Mouse (Mus musculus) liver, embryonic 16.5 days (tissue): ENCODE measurements around the gene Rnf180. TPM values are rescaled to one million over a fixed set of nuclear protein-coding genes. Genes with fewer than 3 reads are reported as not detected.

Source experiments
- ATAC-seq: fragments of 200-750 bp; cut with Nextera tagmentation; 2 replicates; pipeline ENCODE4 v1.8.0; 2017; ENCODE audit warnings: low read depth, mild to moderate bottlenecking, moderate number of reproducible peaks, moderate library complexity
- H3K27ac ChIP-seq: fragments of 300-500 bp; sonication (generic); 2 replicates; pipeline ENCODE4 v1.5.1; 2014; ENCODE audit warnings: mild to moderate bottlenecking, low read length
- H3K27me3 ChIP-seq: fragments of 300-500 bp; sonication (generic); 2 replicates; pipeline ENCODE4 v1.6.1; 2014; ENCODE audit warnings: low read depth, low read length, mixed read lengths; ENCODE audit not compliant: control insufficient read depth, insufficient read depth
- H3K36me3 ChIP-seq: fragments of 300-500 bp; sonication (generic); 2 replicates; pipeline ENCODE4 v1.6.1; 2014; ENCODE audit warnings: mild to moderate bottlenecking; ENCODE audit not compliant: control insufficient read depth, insufficient read depth
- H3K4me1 ChIP-seq: fragments of 300-500 bp; sonication (generic); 2 replicates; pipeline ENCODE4 v1.6.1; 2014; ENCODE audit warnings: low read depth, low read length, mixed read lengths; ENCODE audit not compliant: control insufficient read depth
- H3K4me2 ChIP-seq: fragments of 300-500 bp; sonication (generic); 2 replicates; pipeline ENCODE4 v1.6.1; 2014; ENCODE audit warnings: low read depth, low read length, mixed read lengths
- H3K4me3 ChIP-seq: fragments of 300-500 bp; sonication (generic); 2 replicates; pipeline ENCODE4 v1.5.1; 2014; ENCODE audit warnings: low read depth, mild to moderate bottlenecking, low read length
- H3K9ac ChIP-seq: fragments of 300-500 bp; sonication (generic); 2 replicates; pipeline ENCODE4 v1.6.1; 2014; ENCODE audit warnings: low read depth, low read length
- H3K9me3 ChIP-seq: fragments of 300-500 bp; sonication (generic); replicated peaks from 2 replicates; pipeline ENCODE4 v1.6.1; 2016; ENCODE audit warnings: low read length; ENCODE audit not compliant: control insufficient read depth
- WGBS: fragments of 180-500 bp; shearing (Covaris S2); extraction: QIAGEN DNeasy Blood & Tissue Kit; methylation state at CpG from one replicate; pipeline ENCODE4 v1.1.7; 2014; ENCODE audit not compliant: insufficient replicate concordance; 5-methylcytosine and 5-hydroxymethylcytosine counted together
- polyA plus RNA-seq: library from polyadenylated mRNA; unstranded; fragments of >200 nt; fragmentation: Nextera tagmentation; extraction: Ambion mirVana; gene quantifications from 2 replicates; pipeline ENCODE4 v1.2.1, GENCODE M21; 2015

The Rnf180 gene
- polyA plus RNA-seq, 1 experiment from 2014 or later, result 0.59 TPM

DNA sequence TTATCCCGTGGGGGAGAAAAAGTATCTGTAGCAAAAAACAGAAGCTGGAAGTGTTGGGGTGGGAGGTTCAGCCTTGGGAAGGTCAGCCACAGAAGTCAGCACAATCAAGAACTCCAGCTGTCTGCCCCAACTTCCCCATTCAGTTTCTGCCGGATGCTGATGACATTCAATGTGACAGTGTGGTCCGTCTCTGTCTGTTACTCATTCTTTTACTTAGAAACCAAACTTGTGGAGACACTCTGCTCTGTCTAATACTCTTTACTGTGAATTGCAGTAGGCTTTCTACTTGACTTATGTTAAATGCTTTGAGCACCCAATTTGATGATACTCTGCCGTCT, 5.4 kb upstream of the Rnf180 start:
- Histone ChIP-seq H3K36me3 (no peaks in the 10 kb centered on the region), H3K27ac (no peak overlapping the region), H3K27me3 (no peaks in the 10 kb centered on the region; the same call in none of the 2 replicates), H3K4me1 (no peaks in the 10 kb centered on the region), H3K9me3 (no peaks in the 10 kb centered on the region), H3K4me2 (no peak overlapping the region), H3K4me3 (no peak overlapping the region), H3K9ac (no peak overlapping the region)
- WGBS, result 15% methylated on average over 4 of the region's 4 CpGs
- 0 out of 2 replicates have a peak, but pooled peaks have one; percentile 47 for ATAC-seq

DNA sequence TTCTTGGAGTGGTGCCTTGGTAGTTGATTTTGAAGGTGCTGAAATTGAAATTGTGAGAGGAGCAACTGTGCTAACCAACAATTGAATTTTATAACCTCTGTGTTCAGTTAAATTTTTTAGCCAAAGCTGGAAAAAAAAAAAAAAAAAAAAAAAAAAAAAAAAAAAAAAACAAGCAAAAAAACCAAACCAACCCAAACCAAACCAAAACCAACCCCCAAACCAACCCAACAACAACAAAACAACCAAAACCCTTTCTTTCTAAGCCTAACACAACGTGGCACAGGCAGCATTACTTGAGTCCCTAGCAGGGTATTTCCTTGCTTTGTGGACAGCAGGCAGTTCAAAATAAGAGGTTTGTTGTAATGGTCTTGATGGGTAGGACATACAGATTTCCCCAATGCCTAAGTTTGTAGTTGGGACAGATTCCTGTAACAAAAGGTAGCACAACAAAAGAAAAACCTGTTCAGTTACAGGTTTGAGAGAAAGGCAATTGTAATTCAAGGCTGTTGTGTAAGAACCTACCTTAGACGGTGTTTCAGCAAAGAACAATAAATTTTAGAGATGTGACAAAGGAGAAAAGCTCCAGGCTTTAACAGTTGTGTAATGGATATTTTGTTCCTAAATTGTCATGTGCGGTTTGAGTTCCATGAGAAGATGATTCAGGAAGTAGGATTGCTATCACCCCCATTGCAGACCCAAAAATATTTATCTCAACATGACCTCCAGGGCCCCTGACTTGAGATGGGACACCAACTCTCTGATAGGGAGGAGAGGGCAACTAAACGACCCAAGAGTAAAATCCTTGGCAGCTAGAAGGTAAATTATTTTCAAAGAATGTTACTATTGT, 4.8 kb upstream of the Rnf180 start:
- 13% methylated on average over 4 of the region's 4 CpGs for WGBS
- no peak for ATAC-seq
- no peak overlapping the region for H3K4me2 ChIP-seq
- no peak overlapping the region for H3K9ac ChIP-seq
- H3K9me3 ChIP-seq, result no peaks in the 10 kb centered on the region
- no peaks in the 10 kb centered on the region for H3K36me3 ChIP-seq
- H3K27ac ChIP-seq, result no peak overlapping the region; the same call in 1 of the 2 replicates
- H3K4me1 ChIP-seq, result no peaks in the 10 kb centered on the region
- H3K4me3 ChIP-seq, result no peak overlapping the region
- peaks cover 3% of the 10 kb centered on the region for H3K27me3 ChIP-seq

DNA sequence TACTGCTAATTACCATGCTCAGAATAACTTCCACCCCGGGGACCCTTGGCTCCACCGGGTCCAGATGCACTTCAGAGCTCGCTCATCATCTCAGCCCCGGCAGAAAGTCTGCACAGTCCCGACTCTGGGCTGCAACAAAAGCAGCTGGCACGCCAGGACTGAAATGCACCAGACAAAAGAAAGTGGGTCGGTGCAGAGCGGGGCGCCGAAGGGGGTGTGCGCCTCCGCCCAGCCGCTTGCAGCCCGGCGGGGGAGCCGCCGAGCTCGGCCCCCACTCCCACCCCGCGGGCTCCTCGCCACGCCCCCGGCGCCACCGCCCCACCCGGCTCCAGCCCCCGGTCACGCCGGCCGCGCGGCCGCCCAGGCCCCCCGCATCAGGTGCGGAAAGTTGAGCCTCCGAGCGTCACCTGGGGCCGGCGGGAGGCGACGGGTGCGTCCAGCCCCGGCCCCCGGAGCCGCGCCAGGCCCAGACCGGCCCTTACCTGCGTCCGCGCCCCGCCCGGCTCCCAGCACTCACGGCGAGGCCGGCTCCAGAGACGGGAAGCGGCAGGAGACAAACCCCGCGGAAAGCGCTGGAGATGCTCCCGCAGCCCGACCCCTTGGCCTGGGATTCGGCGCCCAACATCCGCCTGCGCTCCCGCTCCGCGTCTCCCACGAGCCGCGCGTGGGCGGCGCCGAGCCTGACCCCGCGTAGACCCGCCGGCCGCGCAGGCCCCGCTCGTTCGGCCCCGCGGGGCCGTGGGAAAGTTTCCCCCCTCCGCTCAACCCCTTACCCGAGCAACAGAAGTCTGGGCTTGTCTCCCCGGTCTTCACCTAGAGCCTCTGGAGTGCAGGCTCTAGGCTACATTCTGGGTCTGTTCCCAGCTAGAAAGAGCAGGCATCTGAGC, 591 bp downstream of the Rnf180 start:
- Histone ChIP-seq H3K27me3 (peaks cover 12% of the 10 kb centered on the region), H3K9me3 (no peaks in the 10 kb centered on the region), H3K27ac (no peak overlapping the region), H3K4me1 (no peaks in the 10 kb centered on the region), H3K36me3 (no peaks in the 10 kb centered on the region), H3K4me3 (peak overlapping the region; percentile 64), H3K9ac (peak overlapping the region; percentile 48), H3K4me2 (peak overlapping the region; percentile 77)
- under 1% methylated on average over 75 of the region's 91 CpGs for WGBS
- ATAC-seq, result peak; percentile 60

DNA sequence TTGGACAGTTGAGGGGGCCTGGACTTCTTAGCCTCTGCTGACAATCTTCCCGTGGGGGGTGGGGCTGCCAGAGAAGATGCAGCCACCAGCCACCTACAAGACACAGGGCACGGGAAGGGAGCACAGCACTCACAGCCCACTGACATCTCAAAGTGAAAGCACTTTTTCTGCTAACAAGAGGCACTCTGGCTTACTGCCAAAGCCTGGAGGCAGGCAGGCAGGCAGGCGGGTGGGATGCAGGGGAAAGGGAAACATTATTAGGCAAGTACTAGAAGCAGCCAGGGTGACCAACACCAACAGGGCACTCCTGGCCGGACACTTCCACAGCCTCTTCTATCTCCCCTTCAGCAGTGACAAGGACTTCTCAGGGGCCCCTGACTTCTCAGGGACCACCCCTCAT, 2.8 kb downstream of the Rnf180 start:
- H3K4me1 ChIP-seq, result no peaks in the 10 kb centered on the region
- no peak overlapping the region for H3K4me2 ChIP-seq
- H3K36me3 ChIP-seq, result no peaks in the 10 kb centered on the region
- no peak overlapping the region for H3K9ac ChIP-seq
- no peak overlapping the region for H3K4me3 ChIP-seq
- 0 out of 2 replicates have a peak, but pooled peaks have one; percentile 13 for ATAC-seq
- no peak overlapping the region for H3K27ac ChIP-seq
- WGBS, result 16% methylated on average over 4 of the region's 4 CpGs
- no peaks in the 10 kb centered on the region for H3K9me3 ChIP-seq
- peaks cover 12% of the 10 kb centered on the region for H3K27me3 ChIP-seq

DNA sequence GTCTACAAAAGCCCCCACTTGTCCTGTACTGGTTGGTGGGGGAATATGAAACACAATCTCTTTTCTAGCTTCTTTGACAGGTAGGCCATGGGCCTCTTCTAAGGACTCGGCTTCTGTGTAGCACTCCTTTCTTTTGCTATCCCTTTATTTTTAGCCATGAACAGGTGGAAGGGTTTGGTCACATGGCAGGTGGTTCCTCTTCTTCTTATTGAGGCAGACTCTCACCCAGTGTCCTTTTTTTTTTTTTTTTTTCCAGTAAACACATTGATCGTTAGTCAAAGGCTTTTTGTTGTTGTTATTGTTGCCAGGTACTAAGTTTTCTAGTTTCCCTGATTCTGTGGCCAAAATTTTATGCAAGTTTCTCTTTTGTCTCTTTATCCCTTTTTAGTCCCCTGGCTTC, 4.0 kb downstream of the Rnf180 start:
- WGBS, result 59% methylated on average over 2 of the region's 2 CpGs
- H3K4me2 ChIP-seq, result no peak overlapping the region
- H3K4me1 ChIP-seq, result no peaks in the 10 kb centered on the region
- H3K4me3 ChIP-seq, result no peak overlapping the region
- peaks cover 12% of the 10 kb centered on the region for H3K27me3 ChIP-seq
- ATAC-seq, result no peak
- H3K9ac ChIP-seq, result no peak overlapping the region
- H3K27ac ChIP-seq, result no peak overlapping the region
- no peaks in the 10 kb centered on the region for H3K36me3 ChIP-seq
- H3K9me3 ChIP-seq, result no peaks in the 10 kb centered on the region

DNA sequence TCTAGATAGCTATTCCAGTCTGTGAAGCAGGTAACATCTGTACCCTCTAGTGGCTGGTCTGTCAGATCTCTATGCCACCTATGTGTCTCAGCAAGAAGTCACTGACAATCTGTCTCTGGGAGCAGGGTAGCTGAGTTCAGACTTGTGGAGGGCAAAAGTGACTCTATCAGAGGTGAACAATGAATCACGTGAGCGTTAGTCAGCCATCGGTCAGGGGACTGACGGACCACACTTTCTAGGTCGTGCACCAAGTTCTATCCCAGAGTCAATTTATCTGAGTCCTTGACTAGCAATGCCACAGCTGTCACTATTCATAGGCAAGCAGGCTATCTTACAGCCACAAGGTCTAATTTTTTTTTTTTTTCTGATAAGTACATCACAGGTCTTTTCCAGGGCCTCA, 4.6 kb downstream of the Rnf180 start:
- H3K27me3 ChIP-seq, result peaks cover 12% of the 10 kb centered on the region
- no peak for ATAC-seq
- no peaks in the 10 kb centered on the region for H3K4me1 ChIP-seq
- H3K9me3 ChIP-seq, result no peaks in the 10 kb centered on the region
- H3K4me2 ChIP-seq, result no peak overlapping the region
- H3K4me3 ChIP-seq, result no peak overlapping the region
- 35% methylated on average over 5 of the region's 5 CpGs for WGBS
- no peak overlapping the region for H3K9ac ChIP-seq
- no peak overlapping the region for H3K27ac ChIP-seq
- H3K36me3 ChIP-seq, result no peaks in the 10 kb centered on the region

DNA sequence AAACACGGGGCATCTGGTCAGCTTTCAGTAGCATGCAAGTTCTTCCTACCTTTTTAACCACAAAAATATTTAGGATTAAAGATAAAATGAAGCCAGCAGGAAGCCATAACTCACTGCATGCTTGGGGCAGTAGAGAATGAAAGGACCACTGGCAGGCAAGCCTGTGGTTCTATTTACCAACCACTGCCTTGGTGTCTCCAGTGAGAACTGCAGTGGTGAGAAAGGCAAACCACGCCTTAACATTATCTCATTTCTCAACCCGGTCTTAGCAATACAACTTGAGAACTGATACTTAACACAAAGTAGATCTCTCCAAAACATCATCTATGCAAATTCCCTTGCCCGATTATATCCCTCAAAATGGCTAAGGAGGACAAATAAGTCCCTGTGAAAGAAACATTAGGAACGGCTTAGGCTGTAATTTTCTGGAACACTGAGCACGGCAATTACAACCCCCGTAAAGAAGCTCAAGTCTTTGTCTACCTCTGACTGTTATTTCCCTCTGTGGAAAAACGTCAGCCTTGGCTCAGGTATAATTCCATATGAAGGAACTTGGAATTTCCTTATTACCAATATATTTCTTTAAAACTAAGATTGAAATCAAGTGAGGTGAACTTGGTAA, 15.1 kb downstream of the Rnf180 start:
- H3K4me1 ChIP-seq, result no peaks in the 10 kb centered on the region
- H3K9ac ChIP-seq, result no peak overlapping the region
- no peak overlapping the region for H3K4me2 ChIP-seq
- no peaks in the 10 kb centered on the region for H3K27me3 ChIP-seq
- H3K36me3 ChIP-seq, result no peaks in the 10 kb centered on the region
- WGBS, result 42% methylated on average over 8 of the region's 8 CpGs
- H3K27ac ChIP-seq, result no peak overlapping the region
- H3K9me3 ChIP-seq, result no peaks in the 10 kb centered on the region
- no peak for ATAC-seq
- no peak overlapping the region for H3K4me3 ChIP-seq

DNA sequence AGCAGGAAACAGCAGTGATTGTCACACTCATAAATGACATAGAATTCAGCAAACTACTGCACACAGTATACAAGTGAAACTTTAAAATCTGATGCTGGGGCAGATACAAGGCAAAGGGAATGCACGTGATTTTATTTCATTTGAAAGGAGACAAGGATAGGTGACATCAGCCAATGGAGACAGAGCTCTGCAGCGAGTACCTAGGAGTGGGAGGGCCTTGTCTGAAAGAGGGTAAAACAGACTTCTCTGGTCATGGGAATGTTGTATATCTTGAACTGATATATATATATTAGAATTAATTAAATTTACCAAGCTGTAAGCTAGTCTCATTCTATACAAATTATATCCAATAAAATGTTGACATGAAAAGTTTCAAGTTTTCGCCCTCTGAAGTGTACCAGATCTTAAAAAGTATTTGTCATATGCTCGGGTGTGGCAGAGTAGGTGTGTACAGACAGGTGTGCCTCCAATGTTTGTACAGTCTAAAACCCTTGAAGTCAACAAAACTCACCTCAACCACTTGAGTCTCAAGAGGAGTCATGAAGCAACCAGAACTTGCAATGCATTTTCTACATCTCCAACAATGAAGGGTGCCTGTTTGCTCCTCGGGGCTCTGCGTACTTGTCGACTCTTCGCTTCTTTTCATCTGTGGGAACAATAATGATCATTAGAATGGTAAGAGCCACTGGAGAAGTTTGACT, 24.1 kb downstream of the Rnf180 start:
- Histone ChIP-seq H3K36me3 (no peaks in the 10 kb centered on the region), H3K4me2 (no peak overlapping the region), H3K4me1 (no peaks in the 10 kb centered on the region), H3K27me3 (no peaks in the 10 kb centered on the region), H3K9ac (no peak overlapping the region), H3K4me3 (no peak overlapping the region), H3K9me3 (no peaks in the 10 kb centered on the region), H3K27ac (no peak overlapping the region)
- no peak for ATAC-seq
- 71% methylated on average over 8 of the region's 8 CpGs for WGBS
